In the genomic region with DNA sequence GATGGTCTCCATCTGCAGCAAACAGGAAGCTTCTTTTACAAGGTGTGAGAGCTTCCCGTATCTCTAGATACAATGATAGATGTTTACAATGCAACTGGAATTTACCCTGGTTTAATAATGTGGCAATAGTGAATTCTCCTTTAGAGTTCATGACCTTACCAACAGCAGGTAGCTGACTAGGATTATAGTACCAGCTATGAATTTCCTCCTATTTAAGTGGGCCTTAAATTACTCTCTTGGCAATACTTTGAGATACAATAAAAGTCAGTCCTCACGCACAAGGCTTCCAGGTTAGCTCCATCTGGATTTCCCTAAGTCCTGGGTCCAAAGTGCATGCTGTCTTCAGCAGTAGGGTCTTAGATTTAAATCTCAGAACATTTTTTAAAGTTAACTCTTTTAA, we compare ENCODE assay signal across 24 mouse cellular contexts.
DNase-seq lines count a peak whose midpoint lies in the region; ATAC-seq and TF ChIP-seq lines count a peak whose summit lies in the region.
"Had no signal": no experiment of that assay in that cellular context is flagged by ENCODE, and none has a peak within 500 bp of the region (broad histone marks: within the 10 kb centered on the region; RNA-seq: fewer than 3 reads in every experiment).

No protein-coding gene starts in this region.

- H3K79me2 ChIP-seq in liver, adult 2 months (ENCODE audit: control insufficient read depth, insufficient read depth, low read length): no peaks in the 10 kb centered on the region

- H3K4me2 ChIP-seq in intestine, postnatal 0 days (replicated peaks; ENCODE audit: low read depth): no peak overlapping the region
- H3K4me2 ChIP-seq: embryonic facial prominence, embryonic 12.5 days; forebrain, embryonic 13.5 days; forebrain, embryonic 15.5 days had no signal

- H3K9ac ChIP-seq in liver, adult 2 months (ENCODE audit: low read depth, low read length): no peak overlapping the region
- no peak overlapping the region for H3K9ac ChIP-seq in intestine, postnatal 0 days (ENCODE audit: low read depth, low read length)
- H3K9ac ChIP-seq: embryonic facial prominence, embryonic 12.5 days; forebrain, embryonic 13.5 days; forebrain, embryonic 15.5 days had no signal

- no peak overlapping the region for H3K27ac ChIP-seq in liver, adult 2 months (replicated peaks; ENCODE audit: insufficient read depth, low read depth, low read length)
- H3K27ac ChIP-seq in intestine, postnatal 0 days (ENCODE audit: low read depth, low read length): no peak overlapping the region
- H3K27ac ChIP-seq in small intestine, adult 2 months (ENCODE audit: insufficient read depth, low read depth, low read length): peak overlapping the region; percentile 70; the same call in 1 of the 2 replicates
- H3K27ac ChIP-seq: embryonic facial prominence, embryonic 10.5 days; embryonic facial prominence, embryonic 12.5 days; forebrain, embryonic 13.5 days; forebrain, embryonic 15.5 days had no signal

- peak; percentile 28 for DNase-seq in liver, adult 2 months (ENCODE audit: extremely low read depth, low read depth, low spot score)
- DNase-seq in liver: no peak
- DNase-seq in layer of hippocampus, postnatal 25 days (ENCODE audit: extremely low spot score in 1 of 2, low spot score in 1 of 2): no peak
- no peak for DNase-seq in layer of hippocampus, adult 11-12 months (ENCODE audit: low spot score)
- DNase-seq: adrenal gland, adult 8-10 months; adrenal gland, postnatal 14 days; adrenal gland, postnatal 36 days; B cell, adult 2 months; cerebellum, adult 11-12 months; cerebellum, adult 2 months; cerebellum, adult 9-10 months; cerebellum, postnatal 10 days; cerebellum, postnatal 25 days had no signal

- no peaks in the 10 kb centered on the region for H3K4me1 ChIP-seq in liver, adult 2 months (ENCODE audit: control insufficient read depth, insufficient read depth, low read length)
- H3K4me1 ChIP-seq in intestine, postnatal 0 days (replicated peaks; ENCODE audit: control insufficient read depth, insufficient read depth, low read length): no peaks in the 10 kb centered on the region
- H3K4me1 ChIP-seq in small intestine, adult 2 months (ENCODE audit: control insufficient read depth, insufficient read depth, insufficient read length, low read length): peaks cover 11% of the 10 kb centered on the region
- H3K4me1 ChIP-seq: embryonic facial prominence, embryonic 10.5 days; embryonic facial prominence, embryonic 12.5 days; forebrain, embryonic 13.5 days; forebrain, embryonic 15.5 days had no signal

- TF ChIP-seq POLR2A in liver, adult 2 months (IDR thresholded peaks at IDR 0.05; ENCODE audit: extremely low read depth, insufficient read depth, low read length): no peak
- TF ChIP-seq POLR2A in small intestine, adult 2 months (IDR thresholded peaks at IDR 0.05; ENCODE audit: low read depth, low read length): no peak

- H3K9me3 ChIP-seq in intestine, postnatal 0 days (ENCODE audit: control insufficient read depth): no peaks in the 10 kb centered on the region
- H3K9me3 ChIP-seq: embryonic facial prominence, embryonic 10.5 days; embryonic facial prominence, embryonic 12.5 days; forebrain, embryonic 13.5 days; forebrain, embryonic 15.5 days; G1E had no signal

- no peak overlapping the region for H3K4me3 ChIP-seq in liver, adult 2 months (ENCODE audit: insufficient read depth, low read depth, low read length)
- no peak overlapping the region for H3K4me3 ChIP-seq in intestine, postnatal 0 days (ENCODE audit: low read depth, low read length)
- no peak overlapping the region for H3K4me3 ChIP-seq in small intestine, adult 2 months (ENCODE audit: low read depth, low read length)
- H3K4me3 ChIP-seq: embryonic facial prominence, embryonic 10.5 days; embryonic facial prominence, embryonic 12.5 days; forebrain, embryonic 13.5 days; forebrain, embryonic 15.5 days had no signal

- TF ChIP-seq CTCF in liver, adult 2 months (IDR thresholded peaks at IDR 0.05; ENCODE audit: low read depth, low read length): no peak
- no peak for TF ChIP-seq CTCF in intestine, postnatal 0 days (IDR thresholded peaks at IDR 0.05; ENCODE audit: low read depth)
- TF ChIP-seq CTCF in small intestine, adult 2 months (IDR thresholded peaks at IDR 0.05; ENCODE audit: extremely low read depth, insufficient read length, insufficient replicate concordance, low read depth, low read length): no peak

- no peaks in the 10 kb centered on the region for H3K27me3 ChIP-seq in liver, adult 2 months (ENCODE audit: control insufficient read depth, insufficient read depth, low read length)
- no peaks in the 10 kb centered on the region for H3K27me3 ChIP-seq in intestine, postnatal 0 days (replicated peaks; ENCODE audit: control insufficient read depth, insufficient read depth, low read length)
- H3K27me3 ChIP-seq in small intestine, adult 2 months (ENCODE audit: control insufficient read depth, insufficient read depth, low read length): no peaks in the 10 kb centered on the region
- H3K27me3 ChIP-seq: CH12.LX; embryonic facial prominence, embryonic 12.5 days; forebrain, embryonic 13.5 days; forebrain, embryonic 15.5 days; Patski had no signal

- ATAC-seq in intestine, postnatal 0 days: peak; percentile 91
- ATAC-seq: activated CD4-positive, CD25-positive, alpha-beta regulatory T cell, adult 4 months; CD4-positive, CD25-positive, alpha-beta regulatory T cell, adult 4 months; forebrain, embryonic 13.5 days; forebrain, embryonic 15.5 days; Patski had no signal

- peaks cover 27% of the 10 kb centered on the region for H3K36me3 ChIP-seq in liver, adult 2 months (ENCODE audit: control insufficient read depth, insufficient read depth, low read length)
- H3K36me3 ChIP-seq in intestine, postnatal 0 days (ENCODE audit: control insufficient read depth, insufficient read depth): peaks cover 5% of the 10 kb centered on the region; the same call in 1 of the 2 replicates
- peaks cover 11% of the 10 kb centered on the region for H3K36me3 ChIP-seq in small intestine, adult 2 months (ENCODE audit: control insufficient read depth, insufficient read depth, low read length)
- H3K36me3 ChIP-seq: embryonic facial prominence, embryonic 12.5 days; forebrain, embryonic 15.5 days had no signal

- WGBS in liver, adult 2 months: 59% methylated on average over 2 of the region's 2 CpGs
- 37% methylated on average over 2 of the region's 2 CpGs for WGBS in intestine, postnatal 0 days
- 30% methylated on average over 2 of the region's 2 CpGs for WGBS in small intestine, adult 2 months
